In the genomic region with DNA sequence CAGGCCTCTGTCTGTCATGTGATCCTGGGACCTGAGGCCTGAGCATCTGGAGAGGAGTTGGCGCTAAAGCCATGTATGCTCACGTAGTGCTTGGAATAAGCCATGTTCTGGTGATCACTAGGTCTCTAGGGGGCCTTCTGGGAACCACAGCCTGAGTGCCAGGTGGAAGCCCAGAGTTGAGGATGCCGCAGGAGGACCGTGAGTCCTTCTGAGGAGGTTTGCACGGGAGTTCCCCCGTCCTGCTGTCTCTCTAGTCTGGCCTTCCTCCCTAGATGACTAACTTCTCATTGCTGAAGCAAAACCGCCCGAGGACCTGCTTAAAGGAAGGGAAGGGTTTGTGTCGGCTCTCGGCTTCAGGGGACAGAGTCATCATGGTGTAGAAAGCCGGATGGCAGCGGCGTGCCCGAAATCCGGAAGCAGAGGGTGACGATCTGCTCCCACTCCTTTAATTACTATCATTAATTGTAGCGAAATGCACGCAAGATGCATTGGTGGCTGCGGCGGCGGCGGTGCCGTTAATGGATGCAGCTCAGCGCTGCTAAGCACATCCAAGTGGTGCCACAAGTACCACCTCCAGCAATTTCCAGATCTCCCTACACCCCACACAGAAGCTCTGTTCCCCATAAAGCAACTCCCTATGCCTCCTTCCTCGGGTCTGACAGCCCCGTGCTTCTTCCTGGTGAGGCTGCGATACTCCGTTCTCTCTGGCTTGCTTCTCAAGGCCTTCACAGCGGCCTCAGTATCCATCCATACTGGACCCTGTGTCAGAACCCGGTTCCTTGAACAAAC, we compare ENCODE assay signal across 23 mouse cellular contexts.
DNase-seq lines count a peak whose midpoint lies in the region; ATAC-seq and TF ChIP-seq lines count a peak whose summit lies in the region.
"Had no signal": no experiment of that assay in that cellular context is flagged by ENCODE, and none has a peak within 500 bp of the region (broad histone marks: within the 10 kb centered on the region; RNA-seq: fewer than 3 reads in every experiment).

No protein-coding gene starts in this region.

- TF ChIP-seq CTCF in thymus, adult 2 months (IDR thresholded peaks at IDR 0.05; ENCODE audit: borderline replicate concordance, control insufficient read depth, extremely low read depth, insufficient read depth, low read length, poor library complexity) = no peak
- TF ChIP-seq CTCF in olfactory bulb, adult 2 months (IDR thresholded peaks at IDR 0.05; ENCODE audit: insufficient read depth, low read depth, low read length) = no peak

- H3K27me3 ChIP-seq in embryonic facial prominence, embryonic 13.5 days = no peaks in the 10 kb centered on the region
- no peaks in the 10 kb centered on the region for H3K27me3 ChIP-seq in embryonic facial prominence, embryonic 10.5 days (replicated peaks; ENCODE audit: low read depth, poor library complexity, severe bottlenecking)
- no peaks in the 10 kb centered on the region for H3K27me3 ChIP-seq in thymus, adult 2 months (ENCODE audit: control insufficient read depth, insufficient read depth, low read length)
- no peaks in the 10 kb centered on the region for H3K27me3 ChIP-seq in heart, embryonic 11.5 days (ENCODE audit: control insufficient read depth, insufficient read depth, low read length)
- H3K27me3 ChIP-seq: embryonic facial prominence, embryonic 15.5 days; heart, embryonic 15.5 days had no signal

- no peak for DNase-seq in embryonic facial prominence, embryonic 10.5 days (ENCODE audit: low spot score)
- no peak for DNase-seq in thymus, adult 2 months
- no peak for DNase-seq in thymus, postnatal 10 days (ENCODE audit: low spot score in 2 of 2)
- DNase-seq in brain, adult 2 months (ENCODE audit: low read depth, low spot score) = peak; percentile 47
- DNase-seq in natural killer cell, adult 2 months (ENCODE audit: low spot score in 2 of 2) = no peak
- DNase-seq: adrenal gland, adult 8-10 months; cerebellum, adult 11-12 months; cerebellum, adult 9-11 months; cerebellum, postnatal 36 days; gastrocnemius, postnatal 10 days; heart, adult 18-20 months; heart, postnatal 14 days had no signal

- H3K9me3 ChIP-seq in embryonic facial prominence, embryonic 13.5 days = no peaks in the 10 kb centered on the region
- H3K9me3 ChIP-seq in embryonic facial prominence, embryonic 10.5 days = no peaks in the 10 kb centered on the region
- no peaks in the 10 kb centered on the region for H3K9me3 ChIP-seq in heart, embryonic 11.5 days (replicated peaks; ENCODE audit: control insufficient read depth, low read length)
- H3K9me3 ChIP-seq: embryonic facial prominence, embryonic 15.5 days; forebrain, embryonic 10.5 days; G1E; heart, embryonic 10.5 days; heart, embryonic 15.5 days had no signal

- ATAC-seq in embryonic facial prominence, embryonic 13.5 days (ENCODE audit: insufficient number of reproducible peaks, insufficient read depth, low FRiP score, low TSS enrichment, low read depth) = no peak
- no peak for ATAC-seq in heart, embryonic 11.5 days (replicated peaks; ENCODE audit: insufficient number of reproducible peaks, low FRiP score, low TSS enrichment)
- ATAC-seq: forebrain, embryonic 14.5 days had no signal

- no peak overlapping the region for H3K4me2 ChIP-seq in embryonic facial prominence, embryonic 13.5 days
- H3K4me2 ChIP-seq in heart, embryonic 11.5 days = no peak overlapping the region
- H3K4me2 ChIP-seq: embryonic facial prominence, embryonic 15.5 days; heart, embryonic 15.5 days; hindbrain, embryonic 14.5 days had no signal

- H3K27ac ChIP-seq in embryonic facial prominence, embryonic 13.5 days = 0 out of 2 replicates have a peak overlapping the region, but pooled peaks have one; percentile 1
- H3K27ac ChIP-seq in embryonic facial prominence, embryonic 10.5 days (replicated peaks) = no peak overlapping the region
- peak overlapping the region; percentile 70 for H3K27ac ChIP-seq in thymus, adult 2 months (ENCODE audit: control insufficient read depth, insufficient read depth, low read length)
- 0 out of 2 replicates have a peak overlapping the region, but pooled peaks have one; percentile 32 for H3K27ac ChIP-seq in olfactory bulb, adult 2 months (ENCODE audit: insufficient read depth, low read depth, low read length)
- no peak overlapping the region for H3K27ac ChIP-seq in heart, embryonic 11.5 days (ENCODE audit: low read depth, low read length)
- H3K27ac ChIP-seq: embryonic facial prominence, embryonic 15.5 days; heart, embryonic 15.5 days; hindbrain, embryonic 14.5 days had no signal

- WGBS in embryonic facial prominence, embryonic 13.5 days = 94% methylated on average over 30 of the region's 30 CpGs
- WGBS in embryonic facial prominence, embryonic 10.5 days = 94% methylated on average over 30 of the region's 30 CpGs
- WGBS in thymus, adult 2 months = 95% methylated on average over 30 of the region's 30 CpGs
- 57% methylated on average over 30 of the region's 30 CpGs for WGBS in olfactory bulb, adult 2 months
- 91% methylated on average over 30 of the region's 30 CpGs for WGBS in heart, embryonic 11.5 days (ENCODE audit: insufficient replicate concordance)

- no peak overlapping the region for H3K9ac ChIP-seq in embryonic facial prominence, embryonic 13.5 days
- no peak overlapping the region for H3K9ac ChIP-seq in heart, embryonic 11.5 days (ENCODE audit: low read depth, low read length)
- H3K9ac ChIP-seq: embryonic facial prominence, embryonic 15.5 days; heart, embryonic 15.5 days; hindbrain, embryonic 14.5 days had no signal

- TF ChIP-seq POLR2A in thymus, adult 2 months (IDR thresholded peaks at IDR 0.05; ENCODE audit: control insufficient read depth, extremely low read depth, insufficient read depth, low read length, poor library complexity) = no peak
- TF ChIP-seq POLR2A in olfactory bulb, adult 2 months (IDR thresholded peaks at IDR 0.05; ENCODE audit: insufficient read depth, low read depth, low read length) = no peak

- no peak overlapping the region for H3K4me3 ChIP-seq in embryonic facial prominence, embryonic 13.5 days
- no peak overlapping the region for H3K4me3 ChIP-seq in embryonic facial prominence, embryonic 10.5 days
- no peak overlapping the region for H3K4me3 ChIP-seq in thymus, adult 2 months (ENCODE audit: control insufficient read depth, insufficient read depth, low read length)
- H3K4me3 ChIP-seq in olfactory bulb, adult 2 months (ENCODE audit: insufficient read depth, low read depth, low read length) = no peak overlapping the region
- no peak overlapping the region for H3K4me3 ChIP-seq in heart, embryonic 11.5 days (ENCODE audit: low read depth, low read length)
- H3K4me3 ChIP-seq: embryonic facial prominence, embryonic 15.5 days; erythroblast, embryonic 14.5 days; forebrain, embryonic 10.5 days; heart, embryonic 10.5 days; heart, embryonic 15.5 days had no signal

- peaks cover 57% of the 10 kb centered on the region for H3K4me1 ChIP-seq in embryonic facial prominence, embryonic 13.5 days
- peaks cover 65% of the 10 kb centered on the region for H3K4me1 ChIP-seq in embryonic facial prominence, embryonic 10.5 days
- peaks cover 73% of the 10 kb centered on the region for H3K4me1 ChIP-seq in thymus, adult 2 months (replicated peaks; ENCODE audit: control insufficient read depth, insufficient read depth, low read length)
- peaks cover 42% of the 10 kb centered on the region for H3K4me1 ChIP-seq in olfactory bulb, adult 2 months (ENCODE audit: control insufficient read depth, insufficient read depth, low read length)
- H3K4me1 ChIP-seq in heart, embryonic 11.5 days (ENCODE audit: control insufficient read depth, insufficient read depth, low read length) = peaks cover 15% of the 10 kb centered on the region

- peaks cover 44% of the 10 kb centered on the region for H3K36me3 ChIP-seq in embryonic facial prominence, embryonic 13.5 days
- H3K36me3 ChIP-seq in embryonic facial prominence, embryonic 10.5 days (replicated peaks) = peaks cover 93% of the 10 kb centered on the region
- peaks cover 12% of the 10 kb centered on the region; the same call in 1 of the 2 replicates for H3K36me3 ChIP-seq in thymus, adult 2 months (ENCODE audit: control insufficient read depth, insufficient read depth, low read length)
- H3K36me3 ChIP-seq in heart, embryonic 11.5 days (ENCODE audit: control insufficient read depth, insufficient read depth, low read length) = peaks cover 9% of the 10 kb centered on the region; the same call in 1 of the 2 replicates

Comparison
In these comparisons a context has a peak if more than half of its experiments do, and no peak if none do; other contexts are left out.
1. H3K27ac ChIP-seq: peak in embryonic facial prominence, embryonic 13.5 days (single experiment), thymus, adult 2 months (single experiment) and olfactory bulb, adult 2 months (single experiment); none in embryonic facial prominence, embryonic 10.5 days (single experiment) and heart, embryonic 11.5 days (single experiment).